Mouse (Mus musculus) kidney, adult 2 months (tissue): ENCODE measurements around the gene Sema4f.

Experiments
- CTCF ChIP-seq: fragments of 200-500 bp; conservative IDR thresholded peaks from 2 replicates; pipeline ENCODE4 v1.5.1; 2011; ENCODE audit warnings: low read depth, mild to moderate bottlenecking, control low read depth, low read length, moderate library complexity, mixed read lengths; ENCODE audit not compliant: insufficient read depth, insufficient read length
- POLR2A ChIP-seq: fragments of 200-500 bp; IDR thresholded peaks from one replicate; pipeline ENCODE4 v1.6.1; 2011; ENCODE audit warnings: low read depth, low read length, control low read depth

GRCm38 (mm10) chr6:82918371-82918770 lies 21.2 kb downstream of the Sema4f start:
- TF ChIP-seq CTCF (no peak), POLR2A (no peak)
